Mouse (Mus musculus): ENCODE results near the gene Atg5. TPM values are rescaled to one million over a fixed set of nuclear protein-coding genes. Genes with fewer than 3 reads are reported as not detected.

Atg5 gene
- polyA plus RNA-seq, 1 experiment from 2014 or later = 51.4 TPM

DNA sequence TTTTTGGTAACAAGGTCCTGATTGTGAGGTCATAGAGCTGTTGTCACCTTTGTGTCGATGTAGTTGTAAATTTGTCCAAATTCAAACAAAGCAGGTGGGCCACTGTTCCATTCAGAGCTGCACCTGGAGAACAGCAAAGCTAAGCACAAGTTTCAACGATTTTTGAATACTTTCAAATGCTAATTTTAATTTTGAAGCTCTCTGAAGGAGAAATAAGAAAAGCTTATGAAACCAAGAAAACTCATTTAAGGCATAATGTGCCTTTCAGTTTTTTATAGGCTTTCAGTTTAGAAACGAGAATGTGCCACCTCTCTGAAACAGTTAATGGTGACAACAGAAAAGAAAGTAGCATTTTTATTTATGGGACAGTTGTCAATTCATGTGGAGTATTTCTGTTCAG lies 36.7 kb downstream of the Atg5 start:
- Histone ChIP-seq H3K27me3 (ENCODE audit: insufficient read depth, low read length) (no peaks in the 10 kb centered on the region), H3K9ac (ENCODE audit: low read depth, low read length) (no peak overlapping the region), H3K4me2 (ENCODE audit: low read length) (no peak overlapping the region), H3K9me3 (replicated peaks; ENCODE audit: low read length) (no peaks in the 10 kb centered on the region), H3K4me3 (replicated peaks; ENCODE audit: low read depth, low read length) (no peak overlapping the region), H3K36me3 (ENCODE audit: insufficient read depth, low read length) (no peaks in the 10 kb centered on the region), H3K27ac (no peak overlapping the region), H3K4me1 (replicated peaks; ENCODE audit: insufficient read depth, low read length) (no peaks in the 10 kb centered on the region)
- WGBS = 81% methylated on average over 3 of the region's 3 CpGs
- ATAC-seq (replicated peaks; ENCODE audit: low FRiP score, low read depth) (no peak), DNase-seq (ENCODE audit: low spot score) (no peak)
- no peak for TF ChIP-seq CTCF (IDR thresholded peaks at IDR 0.05; ENCODE audit: low read depth)

DNA sequence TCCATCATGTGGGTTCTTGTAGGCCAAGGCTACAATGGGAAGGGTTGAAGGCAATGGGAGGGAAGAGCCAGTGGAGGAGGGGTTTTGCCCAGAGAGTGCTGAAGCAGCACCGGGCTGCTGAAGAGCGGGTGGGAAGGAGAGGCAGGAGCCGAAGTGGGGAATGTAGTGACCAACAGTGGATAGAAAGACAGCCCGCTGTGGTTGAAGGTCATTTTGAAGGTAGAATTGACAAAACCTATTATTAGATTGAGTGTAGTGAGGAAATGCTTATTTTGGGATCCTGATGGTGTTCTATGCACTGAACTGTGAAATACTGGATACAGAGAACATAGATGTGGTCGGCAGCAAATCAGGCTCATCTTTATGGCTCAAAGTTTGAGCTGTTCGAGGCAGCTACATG lies 38.1 kb downstream of the Atg5 start:
- no peak for ATAC-seq (replicated peaks; ENCODE audit: low FRiP score, low read depth)

DNA sequence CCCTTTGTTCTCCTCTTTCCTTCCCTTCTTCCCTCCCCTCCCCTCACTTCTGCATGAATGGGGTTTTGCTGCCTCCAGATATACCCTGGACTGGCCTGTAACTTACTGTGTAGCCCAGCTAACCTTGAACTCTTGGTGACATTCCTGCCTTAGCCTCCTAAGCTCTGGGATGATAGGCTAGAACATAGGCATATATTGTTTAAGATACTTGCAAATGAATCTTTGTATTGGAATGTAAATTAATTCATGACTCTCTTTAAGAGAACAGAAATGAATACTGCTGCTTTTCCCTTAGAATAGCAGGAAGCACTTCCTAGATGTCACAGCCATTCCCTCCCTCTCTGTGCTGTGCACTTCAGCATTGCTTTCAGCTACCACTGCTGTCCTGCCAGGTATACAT lies 40.1 kb downstream of the Atg5 start:
- no peaks in the 10 kb centered on the region for H3K27me3 ChIP-seq (ENCODE audit: insufficient read depth, low read length)
- ATAC-seq (replicated peaks; ENCODE audit: low FRiP score, low read depth) (no peak), DNase-seq (ENCODE audit: low spot score) (no peak)
- H3K4me3 ChIP-seq (replicated peaks; ENCODE audit: low read depth, low read length) = no peak overlapping the region
- H3K9ac ChIP-seq (ENCODE audit: low read depth, low read length) = no peak overlapping the region
- no peak for TF ChIP-seq CTCF (IDR thresholded peaks at IDR 0.05; ENCODE audit: low read depth)
- H3K27ac ChIP-seq = no peak overlapping the region
- H3K4me2 ChIP-seq (ENCODE audit: low read length) = no peak overlapping the region
- H3K36me3 ChIP-seq (ENCODE audit: insufficient read depth, low read length) = no peaks in the 10 kb centered on the region
- no peaks in the 10 kb centered on the region for H3K4me1 ChIP-seq (replicated peaks; ENCODE audit: insufficient read depth, low read length)
- no peaks in the 10 kb centered on the region for H3K9me3 ChIP-seq (replicated peaks; ENCODE audit: low read length)

More for the DNA sequence above, 38.1 kb downstream of the Atg5 start:
- no peak overlapping the region for H3K27ac ChIP-seq
- no peak for TF ChIP-seq CTCF (IDR thresholded peaks at IDR 0.05; ENCODE audit: low read depth)
- no peak overlapping the region for H3K4me2 ChIP-seq (ENCODE audit: low read length)
- DNase-seq (ENCODE audit: low spot score) = no peak
- WGBS = 96% methylated on average over 6 of the region's 6 CpGs
- no peaks in the 10 kb centered on the region for H3K9me3 ChIP-seq (replicated peaks; ENCODE audit: low read length)
- no peaks in the 10 kb centered on the region for H3K36me3 ChIP-seq (ENCODE audit: insufficient read depth, low read length)
- no peak overlapping the region for H3K9ac ChIP-seq (ENCODE audit: low read depth, low read length)
- H3K4me3 ChIP-seq (replicated peaks; ENCODE audit: low read depth, low read length) = no peak overlapping the region
- no peaks in the 10 kb centered on the region for H3K4me1 ChIP-seq (replicated peaks; ENCODE audit: insufficient read depth, low read length)
- H3K27me3 ChIP-seq (ENCODE audit: insufficient read depth, low read length) = no peaks in the 10 kb centered on the region

DNA sequence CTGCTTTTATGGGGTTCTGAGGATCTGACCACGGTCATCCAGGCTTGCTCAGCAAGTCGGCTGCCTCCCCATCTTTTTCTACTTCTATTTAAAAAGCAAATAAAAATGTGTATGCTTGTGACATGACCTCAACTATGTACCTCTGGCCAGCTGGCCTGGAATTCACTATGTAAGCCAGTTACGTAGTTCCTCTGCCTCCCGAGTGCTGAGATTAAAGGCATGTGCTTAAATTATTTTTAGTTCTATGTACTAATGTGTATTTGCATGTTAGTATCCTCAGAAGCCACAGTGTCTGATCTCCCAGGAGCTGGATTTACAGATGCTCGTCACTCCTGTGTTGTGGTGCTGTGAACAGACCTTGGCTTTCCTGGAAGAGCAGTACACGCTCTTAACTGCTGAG lies 41.1 kb downstream of the Atg5 start:
- TF ChIP-seq CTCF (IDR thresholded peaks at IDR 0.05; ENCODE audit: low read depth) = no peak
- no peaks in the 10 kb centered on the region for H3K4me1 ChIP-seq (replicated peaks; ENCODE audit: insufficient read depth, low read length)
- ATAC-seq (replicated peaks; ENCODE audit: low FRiP score, low read depth) (no peak), DNase-seq (ENCODE audit: low spot score) (no peak)
- H3K36me3 ChIP-seq (ENCODE audit: insufficient read depth, low read length) = no peaks in the 10 kb centered on the region
- no peaks in the 10 kb centered on the region for H3K27me3 ChIP-seq (ENCODE audit: insufficient read depth, low read length)
- H3K27ac ChIP-seq = no peak overlapping the region
- no peak overlapping the region for H3K4me2 ChIP-seq (ENCODE audit: low read length)
- H3K4me3 ChIP-seq (replicated peaks; ENCODE audit: low read depth, low read length) = no peak overlapping the region
- no peaks in the 10 kb centered on the region for H3K9me3 ChIP-seq (replicated peaks; ENCODE audit: low read length)
- WGBS = 81% methylated on average over 6 of the region's 6 CpGs
- H3K9ac ChIP-seq (ENCODE audit: low read depth, low read length) = no peak overlapping the region

DNA sequence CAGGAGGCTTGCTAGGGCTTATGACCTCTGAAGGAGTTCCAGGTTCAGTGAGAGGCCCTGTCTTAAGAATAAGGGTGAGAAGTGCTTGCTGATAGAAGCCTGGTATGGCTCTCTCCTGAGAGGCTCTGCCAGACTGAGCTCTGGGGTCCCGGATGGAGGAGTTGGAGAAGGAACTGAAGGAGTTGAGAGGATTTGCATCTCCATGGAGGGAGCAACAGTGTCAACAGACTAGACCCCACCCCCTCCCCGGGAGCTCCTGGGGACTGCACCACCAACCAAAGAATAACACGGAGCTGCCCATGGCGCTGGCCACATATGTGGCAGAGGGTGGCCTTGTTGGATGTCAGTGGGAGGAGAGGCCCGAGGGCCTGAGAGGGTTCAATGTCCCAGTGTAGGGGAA lies 47.1 kb downstream of the Atg5 start:
- no peak overlapping the region for H3K9ac ChIP-seq (ENCODE audit: low read depth, low read length)
- no peaks in the 10 kb centered on the region for H3K27me3 ChIP-seq (ENCODE audit: insufficient read depth, low read length)
- no peak overlapping the region for H3K4me2 ChIP-seq (ENCODE audit: low read length)
- H3K4me3 ChIP-seq (replicated peaks; ENCODE audit: low read depth, low read length) = no peak overlapping the region
- TF ChIP-seq CTCF (IDR thresholded peaks at IDR 0.05; ENCODE audit: low read depth) = no peak
- DNase-seq (ENCODE audit: low spot score) (no peak), ATAC-seq (replicated peaks; ENCODE audit: low FRiP score, low read depth) (no peak)
- no peaks in the 10 kb centered on the region for H3K36me3 ChIP-seq (ENCODE audit: insufficient read depth, low read length)
- no peaks in the 10 kb centered on the region for H3K4me1 ChIP-seq (replicated peaks; ENCODE audit: insufficient read depth, low read length)
- H3K27ac ChIP-seq = no peak overlapping the region
- no peaks in the 10 kb centered on the region for H3K9me3 ChIP-seq (replicated peaks; ENCODE audit: low read length)
- 50% methylated on average over 5 of the region's 5 CpGs for WGBS

DNA sequence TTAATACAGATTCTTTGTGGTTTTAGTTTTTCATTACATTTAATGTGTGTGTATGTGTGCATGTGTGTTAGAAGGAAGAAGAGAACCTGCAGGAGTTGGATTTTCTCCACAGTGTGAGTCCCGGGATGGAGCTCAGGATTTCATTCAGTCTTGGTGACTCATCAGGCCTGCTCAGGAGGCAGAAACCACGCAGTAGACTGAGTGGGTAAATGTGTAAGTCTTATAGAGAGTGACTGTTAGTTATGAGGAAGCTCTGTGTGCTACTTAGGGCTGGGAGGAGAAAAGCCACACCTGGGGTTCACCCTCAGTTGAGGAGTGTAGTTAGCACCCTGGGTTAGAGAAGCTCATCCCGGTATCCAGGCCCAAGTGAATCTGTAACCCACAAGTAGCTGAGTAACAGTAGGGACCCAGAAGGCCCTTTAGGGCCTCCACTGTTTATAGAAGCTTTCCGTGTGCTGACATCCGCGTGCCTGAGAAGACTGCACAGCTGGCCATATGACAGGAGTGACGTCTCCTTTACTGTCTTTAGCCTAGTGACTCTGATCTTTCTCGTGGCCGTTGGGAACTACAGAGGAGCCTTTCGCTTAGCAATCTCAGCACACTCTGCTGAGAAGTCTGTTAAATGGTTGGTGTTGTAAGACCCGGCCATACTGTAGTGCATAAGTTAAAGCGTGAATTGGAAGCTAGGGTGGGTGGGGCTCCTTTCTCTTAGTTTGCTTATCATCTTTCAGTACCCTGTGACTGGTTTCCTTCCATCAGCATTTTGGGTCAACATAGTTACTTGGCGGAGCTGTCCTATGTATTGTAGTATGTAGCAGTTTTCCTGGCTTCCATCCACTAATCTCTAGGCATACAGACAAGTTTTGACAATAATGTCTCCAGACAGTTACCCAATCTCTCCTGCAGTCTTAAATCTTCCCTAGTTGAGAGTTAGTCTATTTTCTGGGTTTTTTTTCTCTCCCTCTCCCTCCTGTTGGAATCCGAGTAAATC lies 48.4 kb downstream of the Atg5 start:
- ATAC-seq (replicated peaks; ENCODE audit: low FRiP score, low read depth) = no peak
- no peak for TF ChIP-seq CTCF (IDR thresholded peaks at IDR 0.05; ENCODE audit: low read depth)

More for the DNA sequence above, 48.4 kb downstream of the Atg5 start:
- 72% methylated on average over 14 of the region's 14 CpGs for WGBS
- Histone ChIP-seq H3K4me1 (replicated peaks; ENCODE audit: insufficient read depth, low read length) (no peaks in the 10 kb centered on the region), H3K27ac (no peak overlapping the region), H3K4me3 (replicated peaks; ENCODE audit: low read depth, low read length) (no peak overlapping the region), H3K9me3 (replicated peaks; ENCODE audit: low read length) (no peaks in the 10 kb centered on the region), H3K36me3 (ENCODE audit: insufficient read depth, low read length) (no peaks in the 10 kb centered on the region), H3K9ac (ENCODE audit: low read depth, low read length) (no peak overlapping the region), H3K4me2 (ENCODE audit: low read length) (no peak overlapping the region), H3K27me3 (ENCODE audit: insufficient read depth, low read length) (no peaks in the 10 kb centered on the region)
- no peak for DNase-seq (ENCODE audit: low spot score)

Measured in kidney, postnatal 0 days (tissue).